Mouse (Mus musculus) G1E (cell line): ENCODE results near the gene Kcnn3.

Experiments
- CTCF ChIP-seq: IDR thresholded peaks from 2 replicates; pipeline ENCODE4 v1.5.1; 2012; ENCODE audit warnings: low read depth, low read length, inconsistent platforms, mixed read lengths
- GATA1 ChIP-seq: IDR thresholded peaks from 2 replicates; pipeline ENCODE4 v1.6.1; 2012; ENCODE audit warnings: borderline replicate concordance, low read length, inconsistent platforms, mixed read lengths
- POLR2AphosphoS5 ChIP-seq: IDR thresholded peaks from 2 replicates; pipeline ENCODE4 v1.6.1; 2012; ENCODE audit warnings: low read depth, low read length, inconsistent platforms; ENCODE audit not compliant: insufficient replicate concordance
- TAL1 ChIP-seq: conservative IDR thresholded peaks from 2 replicates; pipeline ENCODE4 v1.6.1; 2012; ENCODE audit warnings: low read depth, low read length, inconsistent platforms, mixed read lengths

GRCm38 (mm10) chr3:89616861-89617260 is 96.9 kb downstream of the Kcnn3 start:
- no peak for TF ChIP-seq CTCF
- TF ChIP-seq TAL1 = no peak
- no peak for TF ChIP-seq GATA1
- TF ChIP-seq POLR2AphosphoS5 = no peak
